Mouse (Mus musculus): ENCODE data around the gene Gpc6.

The Gpc6 gene

GRCm38 (mm10) chr14:117238226-117238625 lies 313.1 kb downstream of the Gpc6 start:
- no peak for DNase-seq (ENCODE audit: low read depth, low spot score)

DNA sequence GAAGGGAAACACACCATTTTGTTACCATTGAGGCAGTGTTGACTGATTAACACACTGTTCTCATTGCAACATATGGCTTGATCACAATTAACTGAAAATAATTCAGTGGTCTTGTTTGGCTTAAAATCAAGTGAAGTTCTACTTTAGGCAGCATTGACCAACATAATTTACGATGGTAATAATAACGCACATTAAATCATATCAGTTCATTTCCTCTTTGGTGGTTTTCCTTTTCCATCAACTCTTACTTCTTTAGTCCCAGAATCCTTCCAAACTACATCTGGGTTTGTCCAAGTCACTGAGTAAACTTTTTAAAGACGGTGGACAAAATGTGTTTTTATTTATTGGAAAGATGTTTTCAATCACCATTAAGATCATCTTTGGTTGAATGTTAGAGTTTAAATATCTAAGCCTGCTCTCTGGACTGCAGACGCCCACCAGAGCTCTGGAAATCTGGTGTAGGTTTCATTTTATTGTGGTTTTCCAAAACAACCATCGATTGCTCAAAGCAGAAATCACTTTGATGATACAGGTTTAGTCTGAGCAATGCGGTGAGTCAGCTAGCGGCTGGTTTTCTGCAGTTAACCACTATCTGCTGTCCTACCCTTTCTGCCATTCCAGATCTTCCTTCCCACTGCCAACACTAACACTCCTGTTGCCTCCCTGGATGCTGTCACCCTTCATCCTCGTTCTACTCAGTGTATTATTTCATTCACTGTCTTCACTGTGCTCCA lies 314.7 kb downstream of the Gpc6 start:
- no peak for DNase-seq (ENCODE audit: low read depth, low spot score)

DNA sequence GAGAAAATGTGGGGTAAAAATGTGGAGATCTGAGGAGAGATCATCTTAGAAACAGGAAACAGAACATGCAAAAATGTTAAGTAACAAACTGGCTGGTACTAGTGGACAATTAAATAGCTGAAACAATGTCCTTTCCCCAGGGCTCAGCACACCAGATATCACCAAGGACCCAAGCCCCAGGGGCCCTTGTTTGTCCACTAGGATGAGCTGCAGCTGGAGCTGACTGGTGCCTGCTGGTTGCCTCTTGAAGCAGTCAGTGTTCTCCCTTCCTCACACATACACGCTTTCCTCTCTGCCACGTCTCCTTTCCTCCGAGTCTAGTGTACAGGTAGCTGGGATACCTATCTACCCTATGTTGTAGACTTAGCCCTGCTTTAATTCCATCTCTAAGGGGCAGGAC lies 320.5 kb downstream of the Gpc6 start:
- DNase-seq (ENCODE audit: low read depth, low spot score): no peak

DNA sequence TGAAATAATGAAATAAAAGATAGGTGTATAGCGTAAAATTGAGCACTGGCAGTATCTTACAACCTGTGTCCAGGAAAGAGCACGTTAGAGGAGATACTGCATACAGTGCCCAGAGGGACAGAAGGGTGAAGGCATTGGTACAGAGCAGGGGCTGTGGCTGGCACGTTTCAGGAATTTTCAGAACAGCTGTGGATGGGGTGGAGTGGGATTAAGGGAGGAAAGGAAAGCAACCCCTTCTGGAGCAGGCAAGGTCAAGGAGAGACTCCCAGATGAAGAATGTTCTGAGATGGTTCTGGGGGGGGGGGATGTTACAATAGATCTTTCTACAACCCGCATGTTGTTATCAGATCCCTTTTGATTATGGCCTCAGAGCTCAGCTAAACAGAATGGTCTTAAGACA lies 331.1 kb downstream of the Gpc6 start:
- no peak for DNase-seq (ENCODE audit: low read depth, low spot score)

- DNase-seq (ENCODE audit: low read depth, low spot score): no peak
Measured at GRCm38 (mm10) chr14:117265653-117266052, 340.5 kb downstream of the Gpc6 start.

GRCm38 (mm10) chr14:117267823-117268601 lies 342.9 kb downstream of the Gpc6 start:
- peak; percentile 87 for DNase-seq (ENCODE audit: low read depth, low spot score)

DNA sequence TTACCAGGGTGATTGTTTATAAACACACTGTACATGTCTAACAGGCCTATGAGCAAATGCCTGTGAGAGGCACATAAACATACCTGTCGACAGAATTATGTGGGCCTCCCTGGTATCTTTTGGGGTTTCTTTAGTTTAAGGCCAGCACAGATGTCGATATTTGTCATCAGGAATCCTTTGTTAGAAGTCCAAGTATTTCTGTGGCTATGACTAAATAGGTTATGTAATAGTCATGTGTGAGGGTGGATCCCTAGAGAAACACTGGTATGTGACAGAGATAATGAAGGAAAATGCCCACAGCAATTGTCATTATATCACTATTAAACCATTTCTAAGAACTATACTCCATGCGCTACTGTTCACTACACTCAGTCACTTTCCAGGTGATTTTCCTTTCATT lies 358.5 kb downstream of the Gpc6 start:
- no peak for DNase-seq (ENCODE audit: low read depth, low spot score)

DNA sequence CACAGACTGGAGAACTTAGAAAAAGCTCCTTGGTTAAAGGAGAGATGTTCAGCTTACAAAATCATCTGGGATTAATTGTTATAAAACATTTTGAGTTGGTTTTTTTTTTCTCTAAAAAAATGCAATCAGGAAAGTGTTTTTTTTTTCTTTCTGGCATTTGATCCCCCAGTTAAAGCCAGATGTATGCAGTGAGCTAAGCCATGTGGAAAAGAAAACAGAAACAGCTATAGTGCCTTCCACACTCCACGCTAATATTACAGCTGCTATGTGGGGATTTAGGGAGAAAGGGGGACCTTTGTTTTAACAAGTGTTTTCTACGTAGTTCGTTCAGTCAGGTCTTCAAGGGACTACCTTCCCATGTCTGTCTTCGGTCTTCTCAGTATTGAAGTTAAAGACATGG lies 368.6 kb downstream of the Gpc6 start:
- no peak for DNase-seq (ENCODE audit: low read depth, low spot score)

GRCm38 (mm10) chr14:117296207-117296838 lies 371.2 kb downstream of the Gpc6 start:
- peak; percentile 9 for DNase-seq (ENCODE audit: low read depth, low spot score)

DNA sequence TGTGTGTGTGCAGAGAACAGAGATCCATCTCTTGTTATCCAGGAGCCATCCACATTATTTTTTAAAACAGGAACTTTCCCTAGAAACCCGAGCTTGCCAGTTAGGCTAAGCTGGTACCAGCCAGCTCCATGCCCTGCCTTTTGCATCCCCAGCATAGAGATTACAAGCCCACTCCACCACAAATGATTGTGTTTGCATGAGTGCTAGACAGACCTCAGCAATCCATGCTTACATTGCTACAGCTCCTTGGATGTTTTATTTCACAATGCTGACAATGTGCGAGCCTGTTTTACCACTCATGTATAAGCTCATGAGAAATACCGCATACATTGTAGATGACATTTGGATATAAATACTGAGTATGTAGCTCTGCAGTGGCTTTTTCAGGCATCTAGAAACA lies 375.9 kb downstream of the Gpc6 start:
- DNase-seq (ENCODE audit: low read depth, low spot score): no peak

GRCm38 (mm10) chr14:117303901-117304722 lies 379.0 kb downstream of the Gpc6 start:
- DNase-seq (ENCODE audit: low read depth, low spot score): no peak

- no peak for DNase-seq (ENCODE audit: low read depth, low spot score)
Measured at GRCm38 (mm10) chr14:117304723-117305010, 379.6 kb downstream of the Gpc6 start.

DNA sequence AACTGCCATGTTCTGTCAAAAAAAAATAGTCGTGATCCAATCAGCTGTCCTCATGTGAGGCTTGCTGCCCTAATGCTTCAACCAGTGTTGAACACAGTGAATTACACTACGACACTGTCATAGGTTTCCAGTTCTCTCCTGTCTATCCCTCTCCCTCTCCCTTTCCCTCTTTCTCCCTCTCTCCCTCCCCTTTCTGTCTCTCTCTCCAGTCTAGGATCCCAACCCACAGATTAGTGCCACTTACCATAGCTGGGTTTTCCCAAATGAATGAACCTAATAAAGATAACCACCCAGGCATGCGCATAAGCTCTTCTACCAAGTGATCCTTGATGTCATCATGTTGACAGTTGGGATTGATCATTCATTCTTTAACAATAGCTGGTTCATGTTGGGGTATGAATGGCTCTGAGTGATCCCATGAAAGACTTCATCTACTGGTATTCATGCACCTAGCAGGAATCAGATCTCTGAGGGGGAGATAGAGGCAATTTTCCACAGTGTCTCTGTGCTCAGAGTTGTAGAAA lies 384.9 kb downstream of the Gpc6 start:
- DNase-seq (ENCODE audit: low read depth, low spot score): no peak

DNA sequence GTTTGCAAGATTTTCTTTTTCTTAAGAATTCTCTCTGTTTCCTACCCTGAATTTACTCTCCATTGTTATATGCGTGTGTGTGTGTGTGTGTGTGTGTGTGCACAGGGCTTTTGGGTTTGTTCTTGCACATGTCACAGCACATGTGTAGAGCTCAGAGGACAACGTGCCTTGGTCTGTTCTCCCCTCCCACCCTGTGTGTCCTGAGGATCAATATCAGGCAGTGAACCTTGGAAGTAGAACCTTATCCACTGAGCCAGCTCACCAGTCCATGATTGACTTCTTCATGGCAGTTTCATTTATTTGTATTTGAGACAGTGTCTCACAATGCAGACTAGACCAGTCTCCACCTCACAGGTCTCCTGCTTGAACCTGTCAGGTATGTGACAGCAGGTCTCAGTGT lies 399.1 kb downstream of the Gpc6 start:
- no peak for DNase-seq (ENCODE audit: low read depth, low spot score)

DNA sequence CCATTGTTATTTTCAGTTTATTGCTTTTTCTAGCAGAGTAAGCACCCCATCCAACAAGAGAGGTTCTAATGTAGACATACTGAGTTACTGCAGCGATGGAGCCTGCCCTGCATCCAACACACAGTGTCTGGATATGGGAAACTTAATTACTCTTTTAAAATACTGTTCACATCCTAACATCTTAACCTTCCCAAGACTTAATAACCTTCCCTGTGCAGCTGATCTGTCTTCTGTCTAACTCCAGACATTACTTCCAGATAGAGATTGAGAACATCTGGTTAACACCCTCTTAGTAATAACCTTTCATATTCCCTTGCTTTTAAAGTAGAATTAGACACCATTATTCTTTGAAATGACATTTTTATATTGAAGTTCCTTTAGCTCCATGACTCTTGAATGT lies 407.1 kb downstream of the Gpc6 start:
- DNase-seq (ENCODE audit: low read depth, low spot score): no peak

DNA sequence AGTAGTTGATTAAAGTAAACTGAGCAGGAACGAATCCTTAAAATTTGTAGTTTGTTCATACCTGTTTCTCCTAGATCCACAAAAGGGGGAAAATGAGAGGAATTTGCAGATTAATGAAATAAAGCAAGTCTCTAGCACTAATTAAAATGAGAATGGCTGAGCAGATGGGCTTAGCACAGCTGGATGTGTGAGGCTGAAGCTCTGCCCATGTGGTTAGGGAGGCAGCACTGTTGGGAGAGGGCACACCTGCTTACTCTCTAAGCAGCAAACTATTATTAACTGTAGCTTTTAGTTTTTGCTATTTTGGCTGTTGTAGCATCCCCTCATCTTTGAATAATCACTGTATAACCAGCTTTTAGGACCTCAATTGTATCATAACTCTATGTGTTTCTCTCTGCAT lies 412.2 kb downstream of the Gpc6 start:
- DNase-seq (ENCODE audit: low read depth, low spot score): peak; percentile 28

DNA sequence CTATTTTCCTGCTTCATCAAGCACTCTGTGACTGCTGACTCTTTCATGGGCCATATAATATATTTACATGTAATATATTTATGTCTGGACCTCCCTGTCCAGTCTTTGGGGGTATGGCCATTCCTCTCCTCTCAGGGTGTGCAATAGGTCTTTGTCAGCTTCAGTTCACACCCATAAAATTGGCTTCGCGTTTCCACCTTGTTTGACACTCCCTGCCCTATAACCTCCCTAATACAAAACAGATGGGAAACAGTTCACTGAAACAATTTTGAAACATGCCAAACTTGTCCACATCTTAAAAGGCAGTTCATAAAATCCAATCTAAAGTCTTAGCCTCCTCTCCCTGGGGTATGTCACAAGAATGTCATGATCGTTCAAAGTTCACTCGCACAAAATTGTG lies 415.4 kb downstream of the Gpc6 start:
- DNase-seq (ENCODE audit: low read depth, low spot score): no peak

GRCm38 (mm10) chr14:117344505-117344904 lies 419.4 kb downstream of the Gpc6 start:
- no peak for DNase-seq (ENCODE audit: low read depth, low spot score)

DNA sequence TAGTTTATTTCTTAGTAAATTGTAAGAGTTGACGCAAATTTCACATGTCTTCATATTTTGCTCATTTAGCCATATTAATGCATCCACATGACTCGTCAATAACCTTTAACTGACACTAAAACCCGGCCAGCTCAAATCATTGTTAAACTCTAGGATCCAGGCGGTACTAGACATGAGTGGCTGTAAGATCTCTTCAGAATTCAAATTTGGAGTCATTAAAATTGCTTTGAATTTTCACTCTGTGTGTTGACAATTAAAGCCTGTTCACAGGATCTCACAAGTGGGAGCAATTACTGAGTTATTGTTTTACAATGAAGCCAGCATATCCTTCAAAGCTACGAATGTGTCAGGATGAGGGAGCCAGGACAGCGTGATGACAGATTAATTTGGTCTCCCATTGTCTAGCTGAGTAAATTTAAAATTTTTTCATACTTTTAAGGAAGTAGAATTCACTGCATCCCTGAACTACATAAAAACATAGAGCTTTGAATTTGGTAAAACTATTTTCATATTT lies 421.3 kb downstream of the Gpc6 start:
- no peak for DNase-seq (ENCODE audit: low read depth, low spot score)

- no peak for DNase-seq (ENCODE audit: low read depth, low spot score)
Measured at GRCm38 (mm10) chr14:117351296-117351695, 426.2 kb downstream of the Gpc6 start.

GRCm38 (mm10) chr14:117361155-117361964 lies 436.2 kb downstream of the Gpc6 start:
- DNase-seq (ENCODE audit: low read depth, low spot score): no peak

All from R1 (cell line).